Mouse (Mus musculus): ENCODE measurements around the gene Aurka. TPM values are rescaled to one million over a fixed set of nuclear protein-coding genes. Genes with fewer than 3 reads are reported as not detected.

Aurka gene
- polyA plus RNA-seq, 1 experiment from 2014 or later, result 136 TPM

- no peaks in the 10 kb centered on the region for H3K36me3 ChIP-seq (replicated peaks)
- H3K4me3 ChIP-seq (replicated peaks), result no peak overlapping the region
- WGBS, result 81% methylated on average over 13 of the region's 13 CpGs
- H3K9me3 ChIP-seq, result no peaks in the 10 kb centered on the region
- H3K9ac ChIP-seq, result no peak overlapping the region
- ATAC-seq (ENCODE audit: low FRiP score), result no peak
- H3K4me1 ChIP-seq, result peaks cover 5% of the 10 kb centered on the region
- H3K27me3 ChIP-seq, result no peaks in the 10 kb centered on the region
- H3K4me2 ChIP-seq, result no peak overlapping the region
- H3K27ac ChIP-seq, result no peak overlapping the region
Measured at GRCm38 (mm10) chr2:172401116-172401825, 30.9 kb upstream of the Aurka start.

- no peak for ATAC-seq (ENCODE audit: low FRiP score)
- WGBS, result 47% methylated on average over 9 of the region's 9 CpGs
- Histone ChIP-seq H3K9ac (no peak overlapping the region), H3K9me3 (no peaks in the 10 kb centered on the region), H3K36me3 (replicated peaks) (no peaks in the 10 kb centered on the region), H3K27me3 (no peaks in the 10 kb centered on the region), H3K4me1 (peaks cover 5% of the 10 kb centered on the region), H3K27ac (no peak overlapping the region), H3K4me3 (replicated peaks) (no peak overlapping the region), H3K4me2 (no peak overlapping the region)
Measured at GRCm38 (mm10) chr2:172399901-172400300, 29.6 kb upstream of the Aurka start.

- no peaks in the 10 kb centered on the region for H3K9me3 ChIP-seq
- H3K27me3 ChIP-seq, result no peaks in the 10 kb centered on the region
- no peak overlapping the region for H3K9ac ChIP-seq
- no peak for ATAC-seq (ENCODE audit: low FRiP score)
- 42% methylated on average over 9 of the region's 9 CpGs for WGBS
- no peaks in the 10 kb centered on the region for H3K36me3 ChIP-seq (replicated peaks)
- no peak overlapping the region for H3K4me2 ChIP-seq
- H3K4me3 ChIP-seq (replicated peaks), result no peak overlapping the region
- no peak overlapping the region for H3K27ac ChIP-seq
- peaks cover 5% of the 10 kb centered on the region for H3K4me1 ChIP-seq
Measured at GRCm38 (mm10) chr2:172395961-172396360, 25.6 kb upstream of the Aurka start.

- Histone ChIP-seq H3K4me3 (replicated peaks) (no peak overlapping the region), H3K27me3 (no peaks in the 10 kb centered on the region), H3K27ac (no peak overlapping the region), H3K36me3 (replicated peaks) (no peaks in the 10 kb centered on the region), H3K9me3 (no peaks in the 10 kb centered on the region), H3K9ac (no peak overlapping the region), H3K4me2 (no peak overlapping the region), H3K4me1 (no peaks in the 10 kb centered on the region)
- 72% methylated on average over 4 of the region's 4 CpGs for WGBS
- no peak for ATAC-seq (ENCODE audit: low FRiP score)
Measured at GRCm38 (mm10) chr2:172394671-172395070, 24.3 kb upstream of the Aurka start.

GRCm38 (mm10) chr2:172394052-172394392, 23.7 kb upstream of the Aurka start:
- no peak for ATAC-seq (ENCODE audit: low FRiP score)
- Histone ChIP-seq H3K4me3 (replicated peaks) (no peak overlapping the region), H3K4me2 (no peak overlapping the region), H3K36me3 (replicated peaks) (no peaks in the 10 kb centered on the region), H3K9ac (no peak overlapping the region), H3K27me3 (no peaks in the 10 kb centered on the region), H3K27ac (no peak overlapping the region), H3K9me3 (no peaks in the 10 kb centered on the region), H3K4me1 (no peaks in the 10 kb centered on the region)
- 83% methylated on average over 2 of the region's 2 CpGs for WGBS

- no peak within 1 kb of the TSS for H3K27ac ChIP-seq
- H3K27me3 ChIP-seq, result no peaks in the 10 kb centered on the region
- no peak within 1 kb of the TSS for H3K4me2 ChIP-seq
- H3K9me3 ChIP-seq, result no peaks in the 10 kb centered on the region
- no peaks in the 10 kb centered on the region for H3K36me3 ChIP-seq (replicated peaks)
- 51% methylated on average over 13 of the region's 13 CpGs for WGBS
- ATAC-seq (ENCODE audit: low FRiP score), result no peak
- no peak within 1 kb of the TSS for H3K4me3 ChIP-seq (replicated peaks)
- no peak within 1 kb of the TSS for H3K9ac ChIP-seq
- no peaks in the 10 kb centered on the region for H3K4me1 ChIP-seq
Measured at GRCm38 (mm10) chr2:172393391-172394051, 23.2 kb upstream of the Aurka start, which contains the start of gene Cass4. Gene Cass4, plus strand, starts transcription at chr2:172393794.

- Histone ChIP-seq H3K4me3 (replicated peaks) (no peak overlapping the region), H3K27ac (no peak overlapping the region), H3K36me3 (replicated peaks) (no peaks in the 10 kb centered on the region), H3K4me1 (no peaks in the 10 kb centered on the region), H3K4me2 (no peak overlapping the region), H3K9me3 (no peaks in the 10 kb centered on the region), H3K9ac (no peak overlapping the region), H3K27me3 (no peaks in the 10 kb centered on the region)
- ATAC-seq (ENCODE audit: low FRiP score), result no peak
- WGBS, result 83% methylated on average over 10 of the region's 10 CpGs
Measured at GRCm38 (mm10) chr2:172392041-172392521, 21.7 kb upstream of the Aurka start.

GRCm38 (mm10) chr2:172390341-172390740, 20.0 kb upstream of the Aurka start:
- ATAC-seq (ENCODE audit: low FRiP score), result no peak
- Histone ChIP-seq H3K9me3 (no peaks in the 10 kb centered on the region), H3K4me2 (no peak overlapping the region), H3K27me3 (no peaks in the 10 kb centered on the region), H3K27ac (no peak overlapping the region), H3K4me3 (replicated peaks) (no peak overlapping the region), H3K9ac (no peak overlapping the region), H3K4me1 (no peaks in the 10 kb centered on the region), H3K36me3 (replicated peaks) (no peaks in the 10 kb centered on the region)
- 61% methylated on average over 6 of the region's 6 CpGs for whole genome bisulfite sequencing

GRCm38 (mm10) chr2:172384715-172385114, 14.4 kb upstream of the Aurka start:
- no peak overlapping the region for H3K4me3 ChIP-seq (replicated peaks)
- no peak overlapping the region for H3K9ac ChIP-seq
- H3K4me1 ChIP-seq, result no peaks in the 10 kb centered on the region
- H3K27me3 ChIP-seq, result no peaks in the 10 kb centered on the region
- ATAC-seq (ENCODE audit: low FRiP score), result no peak
- H3K36me3 ChIP-seq (replicated peaks), result peaks cover 32% of the 10 kb centered on the region
- H3K9me3 ChIP-seq, result no peaks in the 10 kb centered on the region
- WGBS, result 96% methylated on average over 3 of the region's 3 CpGs
- no peak overlapping the region for H3K4me2 ChIP-seq
- H3K27ac ChIP-seq, result no peak overlapping the region

GRCm38 (mm10) chr2:172381898-172382297, 11.6 kb upstream of the Aurka start:
- Histone ChIP-seq H3K9ac (no peak overlapping the region), H3K4me2 (no peak overlapping the region), H3K27me3 (no peaks in the 10 kb centered on the region), H3K4me3 (replicated peaks) (no peak overlapping the region), H3K36me3 (replicated peaks) (peaks cover 60% of the 10 kb centered on the region), H3K9me3 (no peaks in the 10 kb centered on the region), H3K4me1 (no peaks in the 10 kb centered on the region), H3K27ac (no peak overlapping the region)
- 90% methylated on average over 12 of the region's 12 CpGs for WGBS
- no peak for ATAC-seq (ENCODE audit: low FRiP score)

- WGBS, result 93% methylated on average over 11 of the region's 11 CpGs
- ATAC-seq (ENCODE audit: low FRiP score), result no peak
- no peak overlapping the region for H3K27ac ChIP-seq
- H3K4me1 ChIP-seq, result no peaks in the 10 kb centered on the region
- H3K9ac ChIP-seq, result no peak overlapping the region
- H3K4me3 ChIP-seq (replicated peaks), result no peak overlapping the region
- no peaks in the 10 kb centered on the region for H3K9me3 ChIP-seq
- peaks cover 65% of the 10 kb centered on the region for H3K36me3 ChIP-seq (replicated peaks)
- no peak overlapping the region for H3K4me2 ChIP-seq
- no peaks in the 10 kb centered on the region for H3K27me3 ChIP-seq
Measured at GRCm38 (mm10) chr2:172381341-172381740, 11.0 kb upstream of the Aurka start.

- Histone ChIP-seq H3K9me3 (no peaks in the 10 kb centered on the region), H3K4me2 (no peak overlapping the region), H3K36me3 (replicated peaks) (peaks cover 74% of the 10 kb centered on the region), H3K27me3 (no peaks in the 10 kb centered on the region), H3K27ac (no peak overlapping the region), H3K4me1 (no peaks in the 10 kb centered on the region), H3K4me3 (replicated peaks) (no peak overlapping the region), H3K9ac (no peak overlapping the region)
- whole genome bisulfite sequencing, result 94% methylated on average over 17 of the region's 17 CpGs
- no peak for ATAC-seq (ENCODE audit: low FRiP score)
Measured at GRCm38 (mm10) chr2:172380513-172380912, 10.2 kb upstream of the Aurka start.

GRCm38 (mm10) chr2:172378332-172378731, 8.0 kb upstream of the Aurka start:
- Histone ChIP-seq H3K4me3 (replicated peaks) (no peak overlapping the region), H3K27me3 (no peaks in the 10 kb centered on the region), H3K27ac (no peak overlapping the region), H3K9me3 (no peaks in the 10 kb centered on the region), H3K4me1 (no peaks in the 10 kb centered on the region), H3K9ac (no peak overlapping the region), H3K36me3 (replicated peaks) (peaks cover 96% of the 10 kb centered on the region), H3K4me2 (no peak overlapping the region)
- no peak for ATAC-seq (ENCODE audit: low FRiP score)
- 80% methylated on average over 7 of the region's 7 CpGs for WGBS
